Mouse (Mus musculus) lung, postnatal 0 days (tissue): ENCODE data around the gene Ssu2.

Experiments
- CTCF ChIP-seq: IDR thresholded peaks from 2 replicates; pipeline ENCODE4 v1.5.1; 2016; ENCODE audit warnings: antibody characterized with exemption, mild to moderate bottlenecking
- EP300 ChIP-seq: IDR thresholded peaks from 2 replicates; pipeline ENCODE4 v1.6.1; 2016; ENCODE audit warnings: antibody characterized with exemption, mild to moderate bottlenecking, control low read depth

DNA sequence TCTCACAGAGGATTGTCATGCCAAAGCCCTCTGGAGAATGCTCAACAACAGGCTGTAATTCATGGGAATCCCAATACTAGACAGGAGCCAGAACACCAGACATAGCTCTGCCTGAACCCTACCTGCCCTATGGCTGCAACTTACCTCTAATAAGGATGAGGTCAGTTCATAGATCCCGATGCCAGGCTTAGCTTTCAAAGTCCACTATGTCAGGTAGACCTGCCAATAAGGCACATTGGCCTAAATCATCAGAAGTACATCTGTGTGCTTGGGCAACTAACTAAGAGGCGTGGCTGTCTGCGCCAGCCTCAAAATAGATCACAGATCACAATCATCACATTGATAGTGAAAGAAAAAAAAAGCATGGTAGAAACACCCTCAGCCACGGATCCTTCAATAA lies 68.4 kb downstream of the Ssu2 start:
- no peak for TF ChIP-seq CTCF
- TF ChIP-seq EP300: no peak
